Mouse (Mus musculus) gastrocnemius, postnatal 10 days (tissue): ENCODE results near the gene C1qc. TPM values are rescaled to one million over a fixed set of nuclear protein-coding genes. Genes with fewer than 3 reads are reported as not detected.

Experiments
- DNase-seq: peaks from one replicate; pipeline ENCODE4 v3.0.0; 2021; ENCODE audit warnings: mixed read lengths
- long read RNA-seq, 2 experiments: library from polyadenylated mRNA; stranded (forward); transcript quantifications; one replicate each; pipeline ENCODE4 v2.0.0; 2021
- total RNA-seq, 2 experiments: library from RNA; stranded (reverse); gene quantifications; 2 replicates each; pipeline ENCODE4 v1.2.3; 2021

C1qc gene
- 10 to 100 TPM; 22.7 to 23.9 TPM for total RNA-seq
- long read RNA-seq, experiment 1, transcript C1qc-201 (3 exons, 1,203 nt), result major isoform, 20 of 22 reads
- long read RNA-seq, experiment 1, partial matches to known transcripts, result 2 of 22 reads
- long read RNA-seq, experiment 1, other reads (novel, unspliced or antisense), result 0 of 22 reads
- long read RNA-seq, experiment 2, transcript C1qc-201 (3 exons, 1,203 nt), result major isoform, 23 of 25 reads
- long read RNA-seq, experiment 2, partial matches to known transcripts, result 1 of 25 reads
- long read RNA-seq, experiment 2, other reads (novel, unspliced or antisense), result 1 of 25 reads

GRCm38 (mm10) chr4:136892811-136893210 lies at the start of gene C1qc:
Gene C1qc (minus strand): TSS chr4:136893065.
- DNase-seq, result no peak

GRCm38 (mm10) chr4:136937935-136938334 lies 45.1 kb upstream of the C1qc start:
- no peak for DNase-seq

GRCm38 (mm10) chr4:136937344-136937743 lies 44.5 kb upstream of the C1qc start:
- no peak for DNase-seq

- peak; percentile 37 for DNase-seq
Measured at GRCm38 (mm10) chr4:136934746-136935613, 42.1 kb upstream of the C1qc start.

- no peak for DNase-seq
Measured at GRCm38 (mm10) chr4:136930474-136930873, 37.6 kb upstream of the C1qc start.

GRCm38 (mm10) chr4:136928928-136929327 lies 36.1 kb upstream of the C1qc start:
- no peak for DNase-seq

GRCm38 (mm10) chr4:136925804-136926203 lies 32.9 kb upstream of the C1qc start:
- no peak for DNase-seq

- peak; percentile 69 for DNase-seq
Measured at GRCm38 (mm10) chr4:136924529-136924928, 31.7 kb upstream of the C1qc start.

GRCm38 (mm10) chr4:136919526-136919925 lies 26.7 kb upstream of the C1qc start:
- DNase-seq, result no peak

GRCm38 (mm10) chr4:136918834-136919233 lies 26.0 kb upstream of the C1qc start:
- DNase-seq, result no peak

GRCm38 (mm10) chr4:136917165-136917524 lies 24.3 kb upstream of the C1qc start:
- no peak for DNase-seq

- no peak for DNase-seq
Measured at GRCm38 (mm10) chr4:136916359-136917164, 23.7 kb upstream of the C1qc start.

- no peak for DNase-seq
Measured at GRCm38 (mm10) chr4:136912841-136913240, 20.0 kb upstream of the C1qc start.

GRCm38 (mm10) chr4:136911804-136912203 lies 18.9 kb upstream of the C1qc start:
- DNase-seq, result no peak

- no peak for DNase-seq
Measured at GRCm38 (mm10) chr4:136911211-136911646, 18.4 kb upstream of the C1qc start.

- no peak for DNase-seq
Measured at GRCm38 (mm10) chr4:136907809-136908208, 14.9 kb upstream of the C1qc start.

GRCm38 (mm10) chr4:136907033-136907432 lies 14.2 kb upstream of the C1qc start:
- DNase-seq, result peak; percentile 61

GRCm38 (mm10) chr4:136904767-136905539 lies 12.1 kb upstream of the C1qc start:
- no peak for DNase-seq

- DNase-seq, result no peak
Measured at GRCm38 (mm10) chr4:136899154-136899553, 6.3 kb upstream of the C1qc start.

GRCm38 (mm10) chr4:136898637-136899036 lies 5.8 kb upstream of the C1qc start, which contains the start of gene C1qa:
Gene C1qa (minus strand): TSS chr4:136898803.
- no peak for DNase-seq

- no peak for DNase-seq
Measured at GRCm38 (mm10) chr4:136898084-136898598, 5.3 kb upstream of the C1qc start.
